Mouse (Mus musculus): ENCODE results near the gene Gnat2.

Gene Gnat2

GRCm38 (mm10) chr3:108113591-108114289 is 21.2 kb downstream of the Gnat2 start:
- no peak for DNase-seq (ENCODE audit: low read depth, low spot score)

- no peak for DNase-seq (ENCODE audit: low read depth, low spot score)
Observed at GRCm38 (mm10) chr3:108117465-108117864, 24.9 kb downstream of the Gnat2 start.

GRCm38 (mm10) chr3:108121101-108121500 is 28.5 kb downstream of the Gnat2 start:
- no peak for DNase-seq (ENCODE audit: low read depth, low spot score)

- DNase-seq (ENCODE audit: low read depth, low spot score), result no peak
Observed at GRCm38 (mm10) chr3:108123242-108123641, 30.7 kb downstream of the Gnat2 start.

- DNase-seq (ENCODE audit: low read depth, low spot score), result no peak
Observed at GRCm38 (mm10) chr3:108124131-108124530, 31.5 kb downstream of the Gnat2 start.

- DNase-seq (ENCODE audit: low read depth, low spot score), result no peak
Observed at GRCm38 (mm10) chr3:108126327-108126726, 33.7 kb downstream of the Gnat2 start.

GRCm38 (mm10) chr3:108128520-108128919 is 35.9 kb downstream of the Gnat2 start:
- no peak for DNase-seq (ENCODE audit: low read depth, low spot score)

GRCm38 (mm10) chr3:108129367-108129766 is 36.8 kb downstream of the Gnat2 start:
- no peak for DNase-seq (ENCODE audit: low read depth, low spot score)

GRCm38 (mm10) chr3:108129804-108130203 is 37.2 kb downstream of the Gnat2 start:
- no peak for DNase-seq (ENCODE audit: low read depth, low spot score)

GRCm38 (mm10) chr3:108131216-108131615 is 38.6 kb downstream of the Gnat2 start:
- DNase-seq (ENCODE audit: low read depth, low spot score), result no peak

- no peak for DNase-seq (ENCODE audit: low read depth, low spot score)
Observed at GRCm38 (mm10) chr3:108131821-108132220, 39.2 kb downstream of the Gnat2 start.

- DNase-seq (ENCODE audit: low read depth, low spot score), result no peak
Observed at GRCm38 (mm10) chr3:108132484-108132883, 39.9 kb downstream of the Gnat2 start.

- DNase-seq (ENCODE audit: low read depth, low spot score), result peak; percentile 12
Observed at GRCm38 (mm10) chr3:108134701-108135100, 42.1 kb downstream of the Gnat2 start.

GRCm38 (mm10) chr3:108139113-108139512 is 46.5 kb downstream of the Gnat2 start:
- no peak for DNase-seq (ENCODE audit: low read depth, low spot score)

GRCm38 (mm10) chr3:108140786-108141185 is 48.2 kb downstream of the Gnat2 start:
- no peak for DNase-seq (ENCODE audit: low read depth, low spot score)

GRCm38 (mm10) chr3:108145534-108146445 is 53.2 kb downstream of the Gnat2 start, which contains the start of gene Gnai3:
Gene Gnai3, minus strand, starts transcription at chr3:108146146.
- peak; percentile 95 for DNase-seq (ENCODE audit: low read depth, low spot score)

- no peak for DNase-seq (ENCODE audit: low read depth, low spot score)
Observed at GRCm38 (mm10) chr3:108146671-108147070, 54.1 kb downstream of the Gnat2 start.

GRCm38 (mm10) chr3:108147386-108148235 is 55.0 kb downstream of the Gnat2 start:
- peak; percentile 91 for DNase-seq (ENCODE audit: low read depth, low spot score)
